Mouse (Mus musculus): ENCODE data around the gene Raver2. TPM values are rescaled to one million over a fixed set of nuclear protein-coding genes. Genes with fewer than 3 reads are reported as not detected.

Raver2 gene
- polyA plus RNA-seq, 1 experiment from 2014 or later: 6.2 TPM

DNA sequence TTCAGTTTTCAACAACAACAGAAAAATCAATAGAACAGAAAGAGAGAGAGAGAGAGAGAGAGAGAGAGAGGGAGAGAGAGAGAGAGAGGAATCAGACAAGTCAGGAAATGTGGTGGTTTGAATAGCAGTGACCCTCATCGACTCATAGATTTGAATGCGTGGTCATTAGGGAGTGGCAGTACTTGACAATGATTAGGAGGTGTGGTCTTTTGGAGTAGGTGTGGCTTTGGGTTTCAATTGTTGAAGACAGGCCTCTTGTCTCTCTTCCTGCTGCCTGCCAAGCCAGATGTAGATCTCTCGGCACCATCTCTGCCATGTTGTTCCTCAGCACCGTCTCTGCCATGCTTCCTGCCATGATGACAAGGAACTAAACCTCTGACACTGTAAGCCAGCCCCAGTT is 75.1 kb downstream of the Raver2 start:
- Histone ChIP-seq H3K9me3 (ENCODE audit: control insufficient read depth, low read length) (no peaks in the 10 kb centered on the region), H3K4me2 (replicated peaks) (no peak overlapping the region), H3K27me3 (ENCODE audit: control insufficient read depth, insufficient read depth, low read length) (no peaks in the 10 kb centered on the region), H3K27ac (no peak overlapping the region), H3K4me1 (replicated peaks; ENCODE audit: control insufficient read depth, insufficient read depth, low read length) (peaks cover 5% of the 10 kb centered on the region; the same call in 1 of the 2 replicates), H3K36me3 (replicated peaks; ENCODE audit: control insufficient read depth, insufficient read depth) (no peaks in the 10 kb centered on the region), H3K4me3 (replicated peaks; ENCODE audit: low read length) (no peak overlapping the region), H3K9ac (no peak overlapping the region)
- 55% methylated on average over 4 of the region's 4 CpGs for WGBS
- DNase-seq (ENCODE audit: low spot score) (no peak), ATAC-seq (ENCODE audit: low FRiP score) (no peak)

DNA sequence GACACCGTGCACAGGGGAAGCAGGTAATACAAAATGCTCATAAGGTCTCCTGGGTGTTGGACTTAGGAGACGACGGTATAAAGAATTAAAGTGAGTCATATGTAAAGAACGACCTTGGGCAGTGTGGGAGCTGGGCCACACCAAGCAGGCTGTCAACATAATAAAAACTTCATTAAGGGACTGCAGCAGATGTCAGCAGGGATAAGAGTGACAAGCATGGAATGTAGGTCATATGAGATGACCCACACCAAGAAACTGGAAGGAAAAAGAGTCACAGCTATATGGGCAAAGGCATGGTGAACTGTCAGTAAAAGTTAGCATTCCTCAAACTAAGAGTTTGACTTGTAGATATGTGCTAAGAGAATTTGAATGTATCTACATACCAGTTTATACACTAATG is 75.6 kb downstream of the Raver2 start:
- WGBS: 58% methylated on average over 4 of the region's 4 CpGs
- Histone ChIP-seq H3K4me3 (replicated peaks; ENCODE audit: low read length) (no peak overlapping the region), H3K27ac (no peak overlapping the region), H3K9me3 (ENCODE audit: control insufficient read depth, low read length) (no peaks in the 10 kb centered on the region), H3K4me2 (replicated peaks) (no peak overlapping the region), H3K4me1 (replicated peaks; ENCODE audit: control insufficient read depth, insufficient read depth, low read length) (peaks cover 5% of the 10 kb centered on the region; the same call in 1 of the 2 replicates), H3K27me3 (ENCODE audit: control insufficient read depth, insufficient read depth, low read length) (no peaks in the 10 kb centered on the region), H3K36me3 (replicated peaks; ENCODE audit: control insufficient read depth, insufficient read depth) (no peaks in the 10 kb centered on the region), H3K9ac (no peak overlapping the region)
- DNase-seq (ENCODE audit: low spot score) (no peak), ATAC-seq (ENCODE audit: low FRiP score) (no peak)

DNA sequence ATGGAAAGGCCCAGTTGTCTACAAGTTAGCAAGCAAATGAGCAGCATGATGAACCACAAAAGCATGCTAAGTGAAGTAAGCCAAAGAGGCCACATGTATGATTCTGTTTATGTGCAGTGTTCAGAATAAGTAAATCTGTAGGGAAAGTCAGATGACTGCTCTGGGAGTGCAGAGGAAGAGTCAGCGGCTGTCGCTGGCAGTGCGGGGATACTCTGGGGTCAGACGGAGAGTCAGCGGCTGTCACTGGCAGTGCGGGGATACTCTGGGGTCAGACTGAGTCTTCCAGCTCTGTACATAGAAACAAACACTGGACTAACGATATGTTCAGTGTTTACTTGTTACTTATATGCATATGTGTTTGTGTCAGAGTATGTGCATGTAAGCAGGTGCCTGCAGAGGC is 76.0 kb downstream of the Raver2 start:
- Histone ChIP-seq H3K9ac (no peak overlapping the region), H3K4me1 (replicated peaks; ENCODE audit: control insufficient read depth, insufficient read depth, low read length) (peaks cover 5% of the 10 kb centered on the region; the same call in 1 of the 2 replicates), H3K4me2 (replicated peaks) (no peak overlapping the region), H3K27me3 (ENCODE audit: control insufficient read depth, insufficient read depth, low read length) (no peaks in the 10 kb centered on the region), H3K9me3 (ENCODE audit: control insufficient read depth, low read length) (no peaks in the 10 kb centered on the region), H3K36me3 (replicated peaks; ENCODE audit: control insufficient read depth, insufficient read depth) (peaks cover 2% of the 10 kb centered on the region; the same call in 1 of the 2 replicates), H3K27ac (no peak overlapping the region), H3K4me3 (replicated peaks; ENCODE audit: low read length) (no peak overlapping the region)
- no peak for DNase-seq (ENCODE audit: low spot score)
- ATAC-seq (ENCODE audit: low FRiP score): no peak
- WGBS: 55% methylated on average over 7 of the region's 7 CpGs

DNA sequence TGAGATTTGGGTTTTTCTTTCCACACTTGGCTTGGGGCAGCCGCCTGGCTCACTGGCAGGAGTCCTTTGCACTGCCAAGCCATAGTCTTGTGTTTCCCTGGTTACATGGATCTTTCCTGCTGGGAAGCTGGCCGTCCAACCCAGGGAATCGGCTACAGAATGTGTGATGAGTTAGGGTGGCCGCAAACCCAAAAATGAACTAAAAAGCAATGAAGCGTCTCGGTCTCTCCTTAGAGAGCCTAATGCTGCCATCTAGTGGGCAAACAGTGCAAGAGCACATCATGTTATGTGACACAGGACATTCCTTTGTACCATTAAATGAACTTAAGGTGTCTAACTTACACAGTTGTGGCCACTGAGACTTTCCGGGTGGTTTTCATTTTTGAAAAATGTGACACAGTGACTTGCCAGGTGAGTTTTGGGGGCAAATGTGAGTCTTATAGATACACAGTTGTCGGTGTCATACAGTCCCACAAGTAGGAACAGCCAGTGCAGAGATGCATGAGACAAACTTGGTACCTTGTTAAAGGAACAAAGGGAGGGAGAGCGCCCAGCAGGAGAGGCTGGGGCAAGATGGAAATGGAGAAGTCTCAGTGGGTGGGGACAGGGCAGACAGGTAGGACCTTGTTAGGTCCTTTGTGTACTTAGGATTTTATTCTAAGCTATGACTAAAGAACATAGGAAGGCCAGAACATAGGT is 77.4 kb downstream of the Raver2 start:
- peak; percentile 92 for DNase-seq (ENCODE audit: low spot score)
- Histone ChIP-seq H3K27me3 (ENCODE audit: control insufficient read depth, insufficient read depth, low read length) (no peaks in the 10 kb centered on the region), H3K4me3 (replicated peaks; ENCODE audit: low read length) (no peak overlapping the region), H3K27ac (no peak overlapping the region), H3K9me3 (ENCODE audit: control insufficient read depth, low read length) (no peaks in the 10 kb centered on the region), H3K4me2 (replicated peaks) (peak overlapping the region; percentile 34), H3K36me3 (replicated peaks; ENCODE audit: control insufficient read depth, insufficient read depth) (peaks cover 13% of the 10 kb centered on the region; the same call in 1 of the 2 replicates), H3K4me1 (replicated peaks; ENCODE audit: control insufficient read depth, insufficient read depth, low read length) (peaks cover 5% of the 10 kb centered on the region; the same call in 1 of the 2 replicates), H3K9ac (no peak overlapping the region)
- ATAC-seq (ENCODE audit: low FRiP score): peak; percentile 75
- WGBS: 23% methylated on average over 9 of the region's 9 CpGs

DNA sequence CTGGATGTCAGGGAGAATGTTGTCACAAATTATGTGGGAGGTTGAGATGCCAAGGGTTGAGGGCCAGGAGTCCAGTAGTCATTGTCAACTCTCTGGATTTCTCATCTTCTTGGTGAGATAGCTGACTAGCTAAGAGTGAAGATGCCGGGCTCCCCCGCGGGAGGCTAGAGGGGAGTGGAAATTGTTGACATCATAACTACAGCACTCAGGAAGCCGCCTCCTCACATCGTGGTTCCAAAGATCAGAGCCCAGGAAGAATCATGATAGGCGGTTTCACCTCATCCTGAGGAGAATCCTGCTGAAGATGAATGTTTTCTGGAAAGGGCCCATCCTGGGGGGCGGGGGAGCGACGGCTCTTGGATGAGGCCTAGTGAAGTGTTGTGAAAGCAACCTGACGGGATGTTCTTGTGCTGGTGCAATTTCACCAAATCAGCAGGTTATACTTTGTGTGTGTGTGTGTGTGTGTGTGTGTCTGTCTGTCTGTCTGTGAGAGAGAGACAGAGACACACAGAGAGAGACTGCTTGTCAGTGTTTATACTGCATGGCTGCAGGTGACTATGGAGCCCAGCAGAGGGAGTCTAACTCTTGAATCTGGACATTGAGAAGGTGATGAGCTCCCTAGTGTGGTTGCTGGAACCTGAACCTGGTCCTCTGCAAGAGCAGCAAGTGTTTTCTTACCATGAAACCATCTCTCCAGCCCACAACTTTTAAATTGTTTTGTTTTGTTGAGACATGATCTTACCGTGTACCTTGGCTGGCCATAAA is 78.3 kb downstream of the Raver2 start:
- no peaks in the 10 kb centered on the region for H3K27me3 ChIP-seq (ENCODE audit: control insufficient read depth, insufficient read depth, low read length)
- H3K4me1 ChIP-seq (replicated peaks; ENCODE audit: control insufficient read depth, insufficient read depth, low read length): peaks cover 5% of the 10 kb centered on the region; the same call in 1 of the 2 replicates
- H3K9me3 ChIP-seq (ENCODE audit: control insufficient read depth, low read length): no peaks in the 10 kb centered on the region
- no peak overlapping the region for H3K9ac ChIP-seq
- no peak for DNase-seq (ENCODE audit: low spot score)
- H3K4me2 ChIP-seq (replicated peaks): no peak overlapping the region
- 91% methylated on average over 11 of the region's 11 CpGs for WGBS
- ATAC-seq (ENCODE audit: low FRiP score): no peak
- no peak overlapping the region for H3K4me3 ChIP-seq (replicated peaks; ENCODE audit: low read length)
- H3K27ac ChIP-seq: no peak overlapping the region
- H3K36me3 ChIP-seq (replicated peaks; ENCODE audit: control insufficient read depth, insufficient read depth): peaks cover 13% of the 10 kb centered on the region; the same call in 1 of the 2 replicates

DNA sequence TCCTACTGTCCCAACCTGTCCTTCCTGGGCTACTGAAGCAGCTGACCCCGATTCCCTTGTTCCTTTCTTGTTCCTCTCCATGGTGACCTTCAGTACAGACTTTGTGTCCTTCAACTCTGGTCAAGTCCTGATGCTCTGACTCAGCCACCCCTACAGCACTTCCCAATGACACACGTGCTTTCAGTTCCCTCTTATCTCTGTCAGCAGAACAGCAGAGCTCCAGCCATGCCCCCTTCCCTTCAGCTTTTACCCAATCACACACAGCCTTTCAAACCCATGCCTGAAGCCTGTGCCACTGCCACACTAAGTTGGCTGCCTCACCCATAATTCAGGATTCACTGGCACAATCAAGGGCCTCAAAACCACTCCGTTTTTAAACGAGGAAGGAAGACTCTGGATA is 86.8 kb downstream of the Raver2 start:
- 88% methylated on average over 4 of the region's 4 CpGs for WGBS
- no peaks in the 10 kb centered on the region for H3K27me3 ChIP-seq (ENCODE audit: control insufficient read depth, insufficient read depth, low read length)
- H3K36me3 ChIP-seq (replicated peaks; ENCODE audit: control insufficient read depth, insufficient read depth): peaks cover 68% of the 10 kb centered on the region

DNA sequence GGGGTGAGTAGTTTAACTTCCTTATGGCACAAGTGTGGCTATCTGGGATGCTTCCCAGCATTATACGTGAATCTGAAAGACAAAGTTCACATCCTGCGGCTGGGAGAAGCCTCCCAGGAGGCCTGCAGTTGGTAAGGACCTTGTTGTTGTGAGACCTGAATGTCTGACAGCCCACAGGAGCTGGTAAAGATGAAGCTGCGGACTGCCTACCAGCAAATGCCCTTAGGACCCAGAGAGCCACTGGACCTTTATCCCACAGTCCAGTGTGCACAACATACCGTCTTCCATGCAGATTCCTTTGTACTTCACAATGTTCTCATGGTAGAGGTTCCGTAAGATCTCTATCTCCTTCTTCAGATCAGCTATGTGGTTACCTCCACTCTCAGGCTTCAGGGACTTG is 88.7 kb downstream of the Raver2 start:
- no peaks in the 10 kb centered on the region for H3K27me3 ChIP-seq (ENCODE audit: control insufficient read depth, insufficient read depth, low read length)
- ATAC-seq (ENCODE audit: low FRiP score) (no peak), DNase-seq (ENCODE audit: low spot score) (no peak)
- no peaks in the 10 kb centered on the region for H3K9me3 ChIP-seq (ENCODE audit: control insufficient read depth, low read length)
- H3K9ac ChIP-seq: no peak overlapping the region
- H3K4me2 ChIP-seq (replicated peaks): no peak overlapping the region
- no peak overlapping the region for H3K4me3 ChIP-seq (replicated peaks; ENCODE audit: low read length)
- peaks cover 71% of the 10 kb centered on the region for H3K36me3 ChIP-seq (replicated peaks; ENCODE audit: control insufficient read depth, insufficient read depth)
- H3K4me1 ChIP-seq (replicated peaks; ENCODE audit: control insufficient read depth, insufficient read depth, low read length): no peaks in the 10 kb centered on the region
- no peak overlapping the region for H3K27ac ChIP-seq
- 90% methylated on average over 5 of the region's 5 CpGs for WGBS

More for the DNA sequence above, 86.8 kb downstream of the Raver2 start:
- Histone ChIP-seq H3K27ac (no peak overlapping the region), H3K4me3 (replicated peaks; ENCODE audit: low read length) (no peak overlapping the region), H3K9ac (no peak overlapping the region), H3K4me2 (replicated peaks) (no peak overlapping the region), H3K9me3 (ENCODE audit: control insufficient read depth, low read length) (no peaks in the 10 kb centered on the region), H3K4me1 (replicated peaks; ENCODE audit: control insufficient read depth, insufficient read depth, low read length) (no peaks in the 10 kb centered on the region)
- DNase-seq (ENCODE audit: low spot score): no peak
- ATAC-seq (ENCODE audit: low FRiP score): no peak

GRCm38 (mm10) chr4:101158282-101158681 is 89.5 kb downstream of the Raver2 start:
- ATAC-seq (ENCODE audit: low FRiP score) (no peak), DNase-seq (ENCODE audit: low spot score) (no peak)
- no peak overlapping the region for H3K4me2 ChIP-seq (replicated peaks)
- no peak overlapping the region for H3K9ac ChIP-seq
- 90% methylated on average over 6 of the region's 6 CpGs for WGBS
- no peak overlapping the region for H3K27ac ChIP-seq
- H3K27me3 ChIP-seq (ENCODE audit: control insufficient read depth, insufficient read depth, low read length): no peaks in the 10 kb centered on the region
- no peak overlapping the region for H3K4me3 ChIP-seq (replicated peaks; ENCODE audit: low read length)
- no peaks in the 10 kb centered on the region for H3K4me1 ChIP-seq (replicated peaks; ENCODE audit: control insufficient read depth, insufficient read depth, low read length)
- no peaks in the 10 kb centered on the region for H3K9me3 ChIP-seq (ENCODE audit: control insufficient read depth, low read length)
- peaks cover 71% of the 10 kb centered on the region for H3K36me3 ChIP-seq (replicated peaks; ENCODE audit: control insufficient read depth, insufficient read depth)

GRCm38 (mm10) chr4:101159191-101159764 is 90.5 kb downstream of the Raver2 start:
- Histone ChIP-seq H3K27ac (no peak overlapping the region), H3K4me2 (replicated peaks) (no peak overlapping the region), H3K27me3 (ENCODE audit: control insufficient read depth, insufficient read depth, low read length) (no peaks in the 10 kb centered on the region), H3K9ac (no peak overlapping the region), H3K9me3 (ENCODE audit: control insufficient read depth, low read length) (no peaks in the 10 kb centered on the region), H3K4me1 (replicated peaks; ENCODE audit: control insufficient read depth, insufficient read depth, low read length) (no peaks in the 10 kb centered on the region), H3K4me3 (replicated peaks; ENCODE audit: low read length) (no peak overlapping the region), H3K36me3 (replicated peaks; ENCODE audit: control insufficient read depth, insufficient read depth) (peaks cover 69% of the 10 kb centered on the region)
- ATAC-seq (ENCODE audit: low FRiP score) (no peak), DNase-seq (ENCODE audit: low spot score) (no peak)
- 82% methylated on average over 12 of the region's 12 CpGs for WGBS
